Mouse (Mus musculus) stomach, postnatal 0 days (tissue): ENCODE measurements around the gene Dcst1.

Source experiments
- CTCF ChIP-seq: IDR thresholded peaks from 2 replicates; pipeline ENCODE4 v1.5.1; 2016; ENCODE audit warnings: antibody characterized with exemption, low read depth, mild to moderate bottlenecking, moderate library complexity
- EP300 ChIP-seq: optimal IDR thresholded peaks from 2 replicates; pipeline ENCODE3; 2016; ENCODE audit warnings: antibody characterized with exemption

DNA sequence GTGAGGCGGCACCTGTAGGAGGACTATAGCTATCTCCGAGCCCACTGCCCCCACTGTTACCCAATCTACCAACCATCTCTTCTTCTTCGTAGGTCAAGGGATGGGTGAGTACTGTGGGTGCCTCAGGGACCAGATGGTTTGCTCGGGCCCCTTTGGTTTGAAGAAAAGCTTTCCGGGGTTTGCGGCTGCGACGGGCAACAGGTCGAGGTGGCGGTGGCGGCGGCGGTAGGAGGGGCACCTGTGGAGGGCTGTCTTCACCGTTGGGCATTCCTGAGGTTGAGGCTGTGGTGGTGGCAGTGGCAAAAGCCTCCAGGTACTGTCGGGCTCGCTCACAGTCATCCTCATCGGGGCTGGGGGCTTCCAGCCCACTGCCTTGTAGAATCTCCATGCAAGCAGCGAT, 15.7 kb upstream of the Dcst1 start:
- TF ChIP-seq EP300 (no peak), CTCF (no peak)
